Mouse (Mus musculus) cortical plate, adult 2 months (tissue): ENCODE data around the gene Tesk2.

ENCODE experiments used
- CTCF ChIP-seq: fragments of 200-500 bp; IDR thresholded peaks from 2 replicates; pipeline ENCODE4 v1.5.1; 2011; ENCODE audit warnings: mild to moderate bottlenecking, control low read depth, low read length; ENCODE audit not compliant: insufficient read depth; ENCODE audit errors: extremely low read depth
- POLR2A ChIP-seq: fragments of 200-500 bp; IDR thresholded peaks from 2 replicates; pipeline ENCODE4 v1.6.1; 2011; ENCODE audit warnings: mild to moderate bottlenecking, low read length, control low read depth; ENCODE audit not compliant: insufficient read depth; ENCODE audit errors: extremely low read depth

- TF ChIP-seq CTCF, result no peak
- TF ChIP-seq POLR2A, result no peak
These were observed 109.3 kb downstream of the Tesk2 start for GRCm38 (mm10) chr4:116830070-116830368.
